Comparison of ENCODE assay signal across 8 mouse cellular contexts in genomic region chr2:112284363-112285030, GRCm38 (mm10). TPM values are rescaled to one million over a fixed set of nuclear protein-coding genes. Genes with fewer than 3 reads are reported as not detected.
DNase-seq lines count a peak whose midpoint lies in the region; ATAC-seq and TF ChIP-seq lines count a peak whose summit lies in the region.

No protein-coding gene starts in this region.

- TF ChIP-seq CTCF in Patski (IDR thresholded peaks at IDR 0.05): no peak
- TF ChIP-seq CTCF in heart, postnatal 0 days (IDR thresholded peaks at IDR 0.05; ENCODE audit: low read depth): no peak

- H3K27me3 ChIP-seq in Patski: no peaks in the 10 kb centered on the region
- H3K27me3 ChIP-seq in heart, postnatal 0 days (ENCODE audit: control insufficient read depth, insufficient read depth, low read length): no peaks in the 10 kb centered on the region
- no peaks in the 10 kb centered on the region for H3K27me3 ChIP-seq in megakaryocyte, embryonic 14.5 days (replicated peaks)
- H3K27me3 ChIP-seq in stomach, embryonic 14.5 days (ENCODE audit: control insufficient read depth, insufficient read depth, low read length): no peaks in the 10 kb centered on the region

- no peaks in the 10 kb centered on the region for H3K36me3 ChIP-seq in heart, postnatal 0 days (replicated peaks; ENCODE audit: control insufficient read depth, insufficient read depth, low read length)
- H3K36me3 ChIP-seq in megakaryocyte, embryonic 14.5 days (replicated peaks; ENCODE audit: low read length): no peaks in the 10 kb centered on the region
- no peaks in the 10 kb centered on the region for H3K36me3 ChIP-seq in stomach, embryonic 14.5 days (ENCODE audit: control insufficient read depth, insufficient read depth, low read length)

- CTCF ChIA-PET in Patski (lab: Charles Lee): interaction anchor here (1.3 to 2.8 kb wide), 3 partner anchors 12 to 24 kb away, joined by 3 to 8 read pairs (median 3); no protein-coding TSS in a partner anchor

- H3K9ac ChIP-seq in heart, postnatal 0 days (replicated peaks; ENCODE audit: low read depth, low read length): peak overlapping the region; percentile 67
- peak overlapping the region; percentile 40 for H3K9ac ChIP-seq in stomach, embryonic 14.5 days (replicated peaks; ENCODE audit: low read depth, low read length)

- peak; percentile 98 for ATAC-seq in Patski
- peak; percentile 83 for ATAC-seq in erythroblast, adult 5-6 weeks (replicated peaks; ENCODE audit: low FRiP score, poor library complexity, severe bottlenecking)
- ATAC-seq in heart, postnatal 0 days (ENCODE audit: insufficient read depth, low read depth): peak; percentile 92
- ATAC-seq in stomach, embryonic 14.5 days (ENCODE audit: insufficient number of reproducible peaks, insufficient read depth, low FRiP score, low read depth): peak; percentile 93

- peak overlapping the region; percentile 44 for H3K27ac ChIP-seq in heart, postnatal 0 days (ENCODE audit: low read depth)
- H3K27ac ChIP-seq in stomach, embryonic 14.5 days (ENCODE audit: low read length): peak overlapping the region; percentile 28; the same call in 1 of the 2 replicates

- WGBS in heart, postnatal 0 days: 3% methylated on average over 21 of the region's 21 CpGs
- WGBS in stomach, embryonic 14.5 days: under 1% methylated on average over 21 of the region's 21 CpGs

- peaks cover 21% of the 10 kb centered on the region for H3K4me1 ChIP-seq in heart, postnatal 0 days (ENCODE audit: control insufficient read depth, insufficient read depth)
- H3K4me1 ChIP-seq in megakaryocyte, embryonic 14.5 days: peaks cover 38% of the 10 kb centered on the region
- H3K4me1 ChIP-seq in stomach, embryonic 14.5 days (ENCODE audit: control insufficient read depth, insufficient read depth, low read length): no peaks in the 10 kb centered on the region

- H3K9me3 ChIP-seq in heart, postnatal 0 days (replicated peaks; ENCODE audit: control insufficient read depth, low read length): no peaks in the 10 kb centered on the region
- H3K9me3 ChIP-seq in megakaryocyte, embryonic 14.5 days: no peaks in the 10 kb centered on the region
- H3K9me3 ChIP-seq in stomach, embryonic 14.5 days (ENCODE audit: control insufficient read depth, low read depth, low read length): no peaks in the 10 kb centered on the region

- POLR2A ChIA-PET in Patski (lab: Charles Lee): interaction anchor here (0.7 to 1.0 kb wide), 2 partner anchors 18 to 28 kb away, joined by 6 read pairs; partner anchors contain the start of genes Gm21985 and Slc12a6

- in situ Hi-C loops in Patski (cut with MboI; ENCODE audit: low pct_unique_long_range_greater_than_20kb): no loop called here

- no peak for TF ChIP-seq EP300 in heart, postnatal 0 days (IDR thresholded peaks at IDR 0.05; ENCODE audit: low read depth)

- peak overlapping the region; percentile 96 for H3K4me2 ChIP-seq in heart, postnatal 0 days (ENCODE audit: low read depth, low read length)
- H3K4me2 ChIP-seq in stomach, embryonic 14.5 days (replicated peaks; ENCODE audit: low read depth, low read length): peak overlapping the region; percentile 90

- H3K4me3 ChIP-seq in heart, postnatal 0 days (ENCODE audit: low read depth, low read length): peak overlapping the region; percentile 60
- peak overlapping the region; percentile 90 for H3K4me3 ChIP-seq in megakaryocyte, embryonic 14.5 days (replicated peaks)
- peak overlapping the region; percentile 52 for H3K4me3 ChIP-seq in stomach, embryonic 14.5 days (ENCODE audit: low read depth, low read length)

- peak; percentile 65 for DNase-seq in 3134 (ENCODE audit: extremely low read depth, insufficient read length, low spot score)
- no peak for DNase-seq in Patski (ENCODE audit: low read depth, low spot score)
- DNase-seq in heart, postnatal 0 days (ENCODE audit: low spot score): peak; percentile 63
- peak; percentile 84 to 90 for DNase-seq in kidney, postnatal 25 days
- DNase-seq in cerebellum, adult 9-11 months: no peak

RNA-seq across cellular contexts. Expression of gene Gm21985, which starts 18.4 kb away (rescaled TPM):
- 0.06 TPM for polyA plus RNA-seq in Patski (2021)
- not detected in 2 replicates for total RNA-seq in erythroblast, adult 5-6 weeks (2015; ENCODE audit: low replicate concordance)
- 0.60 and 8.5 TPM in 2 replicates for total RNA-seq in erythroblast, adult 5-6 weeks (2017; ENCODE audit: low replicate concordance)
- not detected in 2 replicates for total RNA-seq in heart, postnatal 0 days (2014; rRNA removed; ENCODE audit: low replicate concordance)
- polyA plus RNA-seq in heart, postnatal 0 days (2015; fragmentation: Nextera tagmentation; extraction: Ambion mirVana): not detected in 2 replicates
- polyA plus RNA-seq in megakaryocyte, embryonic 14.5 days (2012; ENCODE audit: insufficient read depth, low replicate concordance): not detected in 2 replicates
- not detected in 2 replicates for polyA plus RNA-seq in stomach, embryonic 14.5 days (2014; fragmentation: Nextera tagmentation; extraction: Ambion mirVana)

RNA-seq across cellular contexts. Expression of gene Slc12a6, which starts 18.9 kb away (rescaled TPM):
- 25.5 TPM for polyA plus RNA-seq in Patski (2021)
- total RNA-seq in erythroblast, adult 5-6 weeks (2015; ENCODE audit: low replicate concordance): 94.7 and 134 TPM in 2 replicates
- 97.9 and 119 TPM in 2 replicates for total RNA-seq in erythroblast, adult 5-6 weeks (2017; ENCODE audit: low replicate concordance)
- total RNA-seq in heart, postnatal 0 days (2014; rRNA removed; ENCODE audit: low replicate concordance): 42.8 and 48.1 TPM in 2 replicates
- polyA plus RNA-seq in heart, postnatal 0 days (2015; fragmentation: Nextera tagmentation; extraction: Ambion mirVana): 6.5 and 7.2 TPM in 2 replicates
- 0.71 and 2.6 TPM in 2 replicates for polyA plus RNA-seq in megakaryocyte, embryonic 14.5 days (2012; ENCODE audit: insufficient read depth, low replicate concordance)
- 18.9 and 19.9 TPM in 2 replicates for polyA plus RNA-seq in stomach, embryonic 14.5 days (2014; fragmentation: Nextera tagmentation; extraction: Ambion mirVana)

RNA-seq across cellular contexts. Expression of gene Nop10, which starts 22.8 kb away (rescaled TPM):
- 55.3 TPM for polyA plus RNA-seq in Patski (2021)
- 23.6 and 25.4 TPM in 2 replicates for total RNA-seq in erythroblast, adult 5-6 weeks (2015; ENCODE audit: low replicate concordance)
- total RNA-seq in erythroblast, adult 5-6 weeks (2017; ENCODE audit: low replicate concordance): 28.3 and 33.6 TPM in 2 replicates
- 95.5 and 125 TPM in 2 replicates for total RNA-seq in heart, postnatal 0 days (2014; rRNA removed; ENCODE audit: low replicate concordance)
- polyA plus RNA-seq in heart, postnatal 0 days (2015; fragmentation: Nextera tagmentation; extraction: Ambion mirVana): 148 and 154 TPM in 2 replicates
- polyA plus RNA-seq in megakaryocyte, embryonic 14.5 days (2012; ENCODE audit: insufficient read depth, low replicate concordance): 4.9 and 25.7 TPM in 2 replicates
- 197 and 199 TPM in 2 replicates for polyA plus RNA-seq in stomach, embryonic 14.5 days (2014; fragmentation: Nextera tagmentation; extraction: Ambion mirVana)

RNA-seq across cellular contexts. Expression of gene Nutm1, which starts 25.4 kb away (rescaled TPM):
- 0.10 TPM for polyA plus RNA-seq in Patski (2021)
- not detected in 2 replicates for total RNA-seq in erythroblast, adult 5-6 weeks (2015; ENCODE audit: low replicate concordance)
- total RNA-seq in erythroblast, adult 5-6 weeks (2017; ENCODE audit: low replicate concordance): not detected in 2 replicates
- not detected in 2 replicates for total RNA-seq in heart, postnatal 0 days (2014; rRNA removed; ENCODE audit: low replicate concordance)
- not detected in 2 replicates for polyA plus RNA-seq in heart, postnatal 0 days (2015; fragmentation: Nextera tagmentation; extraction: Ambion mirVana)
- polyA plus RNA-seq in megakaryocyte, embryonic 14.5 days (2012; ENCODE audit: insufficient read depth, low replicate concordance): 0.88 TPM in 1 of 2 replicates, not detected in the other
- not detected in 2 replicates for polyA plus RNA-seq in stomach, embryonic 14.5 days (2014; fragmentation: Nextera tagmentation; extraction: Ambion mirVana)

RNA-seq across cellular contexts. Expression of gene Lpcat4, which starts 45.2 kb away (rescaled TPM):
- polyA plus RNA-seq in Patski (2021): 46.9 TPM
- total RNA-seq in erythroblast, adult 5-6 weeks (2015; ENCODE audit: low replicate concordance): 5.4 and 8.6 TPM in 2 replicates
- 2.6 and 5.4 TPM in 2 replicates for total RNA-seq in erythroblast, adult 5-6 weeks (2017; ENCODE audit: low replicate concordance)
- 5.0 and 10.0 TPM in 2 replicates for total RNA-seq in heart, postnatal 0 days (2014; rRNA removed; ENCODE audit: low replicate concordance)
- 3.1 and 3.6 TPM in 2 replicates for polyA plus RNA-seq in heart, postnatal 0 days (2015; fragmentation: Nextera tagmentation; extraction: Ambion mirVana)
- 23.4 and 31.6 TPM in 2 replicates for polyA plus RNA-seq in megakaryocyte, embryonic 14.5 days (2012; ENCODE audit: insufficient read depth, low replicate concordance)
- polyA plus RNA-seq in stomach, embryonic 14.5 days (2014; fragmentation: Nextera tagmentation; extraction: Ambion mirVana): 23.0 and 26.4 TPM in 2 replicates

Comparison
In these comparisons a context has a peak if more than half of its experiments do, and no peak if none do; other contexts are left out.
1. DNase-seq: peak in 3134 (single experiment), heart, postnatal 0 days (single experiment) and kidney, postnatal 25 days (2 of 2); none in Patski (single experiment) and cerebellum, adult 9-11 months (single experiment).
2. Peak in every context shown above with its lines, with median percentiles within 50 percentile points of each other: ATAC-seq and H3K4me3 ChIP-seq.